ENCODE assay signal across 10 mouse cellular contexts in genomic region chr5:129954473-129955254, GRCm38 (mm10). TPM values are rescaled to one million over a fixed set of nuclear protein-coding genes. Genes with fewer than 3 reads are reported as not detected.
DNase-seq lines count a peak whose midpoint lies in the region; ATAC-seq and TF ChIP-seq lines count a peak whose summit lies in the region.
"Had no signal": no experiment of that assay in that cellular context is flagged by ENCODE, and none has a peak within 500 bp of the region (broad histone marks: within the 10 kb centered on the region; RNA-seq: fewer than 3 reads in every experiment).

No protein-coding gene starts in this region.

- no peak for TF ChIP-seq EP300 in stomach, postnatal 0 days (optimal IDR thresholded peaks at IDR 0.05)

- no peaks in the 10 kb centered on the region for H3K4me1 ChIP-seq in stomach, postnatal 0 days (replicated peaks; ENCODE audit: control insufficient read depth, insufficient read depth)
- no peaks in the 10 kb centered on the region for H3K4me1 ChIP-seq in forebrain, embryonic 10.5 days

- no peaks in the 10 kb centered on the region for H3K27me3 ChIP-seq in stomach, postnatal 0 days (ENCODE audit: control insufficient read depth, insufficient read depth, low read length)
- no peaks in the 10 kb centered on the region for H3K27me3 ChIP-seq in forebrain, embryonic 10.5 days (ENCODE audit: poor library complexity, severe bottlenecking)
- H3K27me3 ChIP-seq: embryonic facial prominence, embryonic 15.5 days had no signal

- H3K4me2 ChIP-seq in stomach, postnatal 0 days (replicated peaks; ENCODE audit: low read depth), result no peak overlapping the region
- H3K4me2 ChIP-seq: embryonic facial prominence, embryonic 15.5 days had no signal

- TF ChIP-seq CTCF in stomach, postnatal 0 days (IDR thresholded peaks at IDR 0.05; ENCODE audit: low read depth), result no peak

- H3K27ac ChIP-seq in stomach, postnatal 0 days (replicated peaks), result 0 out of 2 replicates have a peak overlapping the region, but pooled peaks have one; percentile 40
- H3K27ac ChIP-seq in forebrain, embryonic 10.5 days, result no peak overlapping the region
- H3K27ac ChIP-seq: embryonic facial prominence, embryonic 15.5 days had no signal

- no peak overlapping the region for H3K9ac ChIP-seq in stomach, postnatal 0 days (ENCODE audit: low read length)
- H3K9ac ChIP-seq: embryonic facial prominence, embryonic 15.5 days had no signal

- H3K4me3 ChIP-seq in stomach, postnatal 0 days (ENCODE audit: low read depth, low read length), result no peak overlapping the region
- H3K4me3 ChIP-seq in forebrain, embryonic 10.5 days, result no peak overlapping the region
- H3K4me3 ChIP-seq: embryonic facial prominence, embryonic 15.5 days had no signal

- DNase-seq in adrenal gland, adult 2 months, result peak; percentile 31
- no peak for DNase-seq in adrenal gland, postnatal 4 days (ENCODE audit: low spot score in 2 of 2)
- peak; percentile 35 for DNase-seq in urinary bladder, postnatal 14 days (ENCODE audit: low spot score)
- no peak for DNase-seq in urinary bladder, postnatal 25 days (ENCODE audit: low spot score)
- DNase-seq in heart, postnatal 36 days, result peak; percentile 8 to 16
- no peak for DNase-seq in stomach, postnatal 0 days (ENCODE audit: low spot score)
- DNase-seq in forebrain, embryonic 10.5 days (ENCODE audit: extremely low spot score, low spot score), result no peak
- DNase-seq in frontal cortex, adult 2 months (ENCODE audit: extremely low spot score in 1 of 2, low spot score in 1 of 2), result no peak
- DNase-seq: midbrain, embryonic 14.5 days had no signal

- 79% methylated on average over 5 of the region's 5 CpGs for WGBS in stomach, postnatal 0 days
- WGBS in forebrain, embryonic 10.5 days, result 91% methylated on average over 5 of the region's 5 CpGs

- no peaks in the 10 kb centered on the region for H3K9me3 ChIP-seq in stomach, postnatal 0 days (ENCODE audit: control insufficient read depth, low read length)
- H3K9me3 ChIP-seq in forebrain, embryonic 10.5 days, result no peaks in the 10 kb centered on the region
- H3K9me3 ChIP-seq: embryonic facial prominence, embryonic 15.5 days had no signal

- ATAC-seq in stomach, postnatal 0 days (ENCODE audit: low FRiP score, low TSS enrichment), result no peak

- intact Hi-C loops in heart, postnatal 36 days (cut with DNase I), result no loop called here

- no peaks in the 10 kb centered on the region for H3K36me3 ChIP-seq in stomach, postnatal 0 days (ENCODE audit: control insufficient read depth, insufficient read depth, low read length)
- peaks cover 42% of the 10 kb centered on the region for H3K36me3 ChIP-seq in forebrain, embryonic 10.5 days (replicated peaks)
- H3K36me3 ChIP-seq: embryonic facial prominence, embryonic 15.5 days had no signal

RNA-seq across cellular contexts. Expression of gene Vkorc1l1, which starts 12.9 kb away (rescaled TPM):
- total RNA-seq in adrenal gland, adult 2 months (2021), result 10 to 100 TPM; 23.0 to 33.8 TPM
- polyA plus RNA-seq in adrenal gland, adult 2 months (2012; rRNA removed), result 9.8 and 10.4 TPM in 2 replicates
- 10 to 100 TPM; 28.0 to 31.6 TPM for total RNA-seq in adrenal gland, postnatal 4 days (2021)
- 10 to 100 TPM; 16.4 to 18.4 TPM for total RNA-seq in heart, postnatal 36 days (2021)
- 24.1 TPM in 2 replicates for polyA plus RNA-seq in stomach, postnatal 0 days (2015; fragmentation: Nextera tagmentation; extraction: Ambion mirVana)
- 33.0 and 33.4 TPM in 2 replicates for polyA plus RNA-seq in forebrain, embryonic 10.5 days (2016; fragmentation: Nextera tagmentation; extraction: Ambion mirVana)
- polyA plus RNA-seq in frontal cortex, adult 2 months (2012; rRNA removed), result 38.1 and 40.1 TPM in 2 replicates

RNA-seq across cellular contexts. Expression of gene Nupr1l, which starts 46.3 kb away (rescaled TPM):
- total RNA-seq in adrenal gland, adult 2 months (2021), result 1 to 10 TPM; 2.8 to 4.4 TPM
- 17.3 and 23.6 TPM in 2 replicates for polyA plus RNA-seq in adrenal gland, adult 2 months (2012; rRNA removed)
- total RNA-seq in adrenal gland, postnatal 4 days (2021), result 1 to 10 TPM; 4.8 to 5.5 TPM
- under 1 TPM; 0.58 to 0.98 TPM for total RNA-seq in heart, postnatal 36 days (2021)
- polyA plus RNA-seq in stomach, postnatal 0 days (2015; fragmentation: Nextera tagmentation; extraction: Ambion mirVana), result 2.2 and 3.0 TPM in 2 replicates
- polyA plus RNA-seq in forebrain, embryonic 10.5 days (2016; fragmentation: Nextera tagmentation; extraction: Ambion mirVana), result 3.3 and 4.9 TPM in 2 replicates
- polyA plus RNA-seq in frontal cortex, adult 2 months (2012; rRNA removed), result 4.1 and 4.7 TPM in 2 replicates

RNA-seq across cellular contexts. Expression of gene Gusb, which starts 48.2 kb away (rescaled TPM):
- 10 to 100 TPM; 42.6 to 57.1 TPM for total RNA-seq in adrenal gland, adult 2 months (2021)
- 35.4 and 41.9 TPM in 2 replicates for polyA plus RNA-seq in adrenal gland, adult 2 months (2012; rRNA removed)
- total RNA-seq in adrenal gland, postnatal 4 days (2021), result 10 to 100 TPM; 61.0 to 61.5 TPM
- 10 to 100 TPM; 13.3 to 15.6 TPM for total RNA-seq in heart, postnatal 36 days (2021)
- 32.0 and 33.9 TPM in 2 replicates for polyA plus RNA-seq in stomach, postnatal 0 days (2015; fragmentation: Nextera tagmentation; extraction: Ambion mirVana)
- polyA plus RNA-seq in forebrain, embryonic 10.5 days (2016; fragmentation: Nextera tagmentation; extraction: Ambion mirVana), result 32.2 and 35.6 TPM in 2 replicates
- polyA plus RNA-seq in frontal cortex, adult 2 months (2012; rRNA removed), result 18.3 and 22.1 TPM in 2 replicates

RNA-seq across cellular contexts. Expression of gene Phkg1, which starts 56.3 kb away (rescaled TPM):
- 1 to 10 TPM; 1.4 to 3.9 TPM for total RNA-seq in adrenal gland, adult 2 months (2021)
- polyA plus RNA-seq in adrenal gland, adult 2 months (2012; rRNA removed), result 1.2 and 2.6 TPM in 2 replicates
- 1 to 10 TPM; 3.7 to 4.2 TPM for total RNA-seq in adrenal gland, postnatal 4 days (2021)
- 10 to 100 TPM; 17.3 to 19.8 TPM for total RNA-seq in heart, postnatal 36 days (2021)
- polyA plus RNA-seq in stomach, postnatal 0 days (2015; fragmentation: Nextera tagmentation; extraction: Ambion mirVana), result 0.08 and 0.25 TPM in 2 replicates
- polyA plus RNA-seq in forebrain, embryonic 10.5 days (2016; fragmentation: Nextera tagmentation; extraction: Ambion mirVana), result 0.15 and 0.26 TPM in 2 replicates
- polyA plus RNA-seq in frontal cortex, adult 2 months (2012; rRNA removed), result 28.0 and 35.5 TPM in 2 replicates

RNA-seq across cellular contexts. Expression of gene Zbed5, which starts 59.1 kb away (rescaled TPM):
- total RNA-seq in adrenal gland, adult 2 months (2021), result 1 to 10 TPM; 2.1 to 2.3 TPM
- 1.1 and 2.2 TPM in 2 replicates for polyA plus RNA-seq in adrenal gland, adult 2 months (2012; rRNA removed)
- 1 to 10 TPM; 2.9 to 3.1 TPM for total RNA-seq in adrenal gland, postnatal 4 days (2021)
- total RNA-seq in heart, postnatal 36 days (2021), result under 1 TPM; 0.39 to 0.51 TPM
- 1.8 and 2.6 TPM in 2 replicates for polyA plus RNA-seq in stomach, postnatal 0 days (2015; fragmentation: Nextera tagmentation; extraction: Ambion mirVana)
- 5.6 and 5.8 TPM in 2 replicates for polyA plus RNA-seq in forebrain, embryonic 10.5 days (2016; fragmentation: Nextera tagmentation; extraction: Ambion mirVana)
- polyA plus RNA-seq in frontal cortex, adult 2 months (2012; rRNA removed), result 6.1 and 7.5 TPM in 2 replicates

Comparison
In these comparisons a context has a peak if more than half of its experiments do, and no peak if none do; other contexts are left out.
1. DNase-seq: peak in adrenal gland, adult 2 months (single experiment), urinary bladder, postnatal 14 days (single experiment) and heart, postnatal 36 days (2 of 2); none in adrenal gland, postnatal 4 days (0 of 2), urinary bladder, postnatal 25 days (single experiment), stomach, postnatal 0 days (single experiment), forebrain, embryonic 10.5 days (single experiment) and frontal cortex, adult 2 months (0 of 2).